In genomic region chr17:30329531-30329930, GRCm38 (mm10) we compare ENCODE assay signal across 24 mouse cellular contexts.
"Had no signal": no experiment of that assay in that cellular context is flagged by ENCODE, and none has a peak within 500 bp of the region (broad histone marks: within the 10 kb centered on the region; RNA-seq: fewer than 3 reads in every experiment).

No protein-coding gene starts in this region.

- H3K4me3 ChIP-seq: left cerebral cortex, adult 2 months; liver, embryonic 12.5 days; liver, embryonic 15.5 days; lung, embryonic 15.5 days; megakaryocyte, embryonic 14.5 days; midbrain, embryonic 10.5 days; neural tube, embryonic 12.5 days; neural tube, embryonic 15.5 days had no signal

- H3K4me2 ChIP-seq: liver, embryonic 12.5 days; liver, embryonic 15.5 days; lung, embryonic 15.5 days; neural tube, embryonic 12.5 days; neural tube, embryonic 15.5 days had no signal

- H3K9me3 ChIP-seq: liver, embryonic 12.5 days; liver, embryonic 15.5 days; lung, embryonic 15.5 days; midbrain, embryonic 10.5 days; neural tube, embryonic 12.5 days; neural tube, embryonic 15.5 days had no signal

- H3K27me3 ChIP-seq: liver, embryonic 12.5 days; liver, embryonic 15.5 days; lung, embryonic 15.5 days; megakaryocyte, embryonic 14.5 days; neural tube, embryonic 12.5 days; neural tube, embryonic 15.5 days had no signal

- ATAC-seq: hindbrain, postnatal 0 days; inflammation-experienced regulatory T-cells, adult 6 months; intestine, embryonic 16.5 days; liver, embryonic 12.5 days had no signal

- DNase-seq: kidney, postnatal 25 days; layer of hippocampus, postnatal 36 days; lung, adult 18-20 months; lung, postnatal 10 days; lung, postnatal 36 days; midbrain, embryonic 14.5 days; right cerebral cortex, adult 18-20 months; right cerebral cortex, postnatal 14 days; right cerebral cortex, postnatal 4 days; thymus, adult 2 months; thymus, postnatal 14 days; thymus, postnatal 4 days had no signal

- H3K9ac ChIP-seq: liver, embryonic 12.5 days; liver, embryonic 15.5 days; lung, embryonic 15.5 days; neural tube, embryonic 12.5 days; neural tube, embryonic 15.5 days had no signal

- H3K4me1 ChIP-seq: liver, embryonic 12.5 days; liver, embryonic 15.5 days; lung, embryonic 15.5 days; neural tube, embryonic 12.5 days had no signal

- H3K36me3 ChIP-seq: liver, embryonic 12.5 days; liver, embryonic 15.5 days; lung, embryonic 15.5 days; midbrain, embryonic 10.5 days; neural tube, embryonic 12.5 days; neural tube, embryonic 15.5 days had no signal

- H3K27ac ChIP-seq: hindbrain, postnatal 0 days; left cerebral cortex, adult 2 months; liver, embryonic 12.5 days; liver, embryonic 15.5 days; lung, embryonic 15.5 days; midbrain, embryonic 10.5 days; neural tube, embryonic 12.5 days; neural tube, embryonic 15.5 days; stomach, postnatal 0 days had no signal
